Mouse (Mus musculus): ENCODE measurements at regions not wholly inside any gene's neighbourhood (a gene's known extent, or its start where the extent isn't known, plus 50 kb on each side); places are given as distances from the start of the nearest gene placed in this dataset.

DNA sequence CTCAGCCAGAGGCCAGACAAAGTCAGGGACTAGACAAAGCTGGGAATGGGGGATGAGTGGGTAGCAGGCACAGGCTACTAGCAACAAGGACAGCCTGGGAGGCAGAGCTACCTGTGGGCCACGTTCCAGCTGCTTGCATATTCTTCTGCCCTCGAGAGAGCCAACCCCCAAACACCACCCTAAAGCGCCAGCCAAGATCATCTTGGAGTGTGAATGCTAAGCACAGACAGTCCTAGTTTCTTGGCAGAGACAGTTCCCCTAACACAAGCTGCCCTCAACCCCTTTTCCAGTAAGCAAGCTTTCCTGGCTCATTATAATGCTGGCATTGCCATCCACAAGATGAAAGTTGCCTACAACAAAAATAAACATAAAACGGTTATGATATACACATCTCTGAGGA lies 336.8 kb upstream of the Gm6657 start:
- no peaks in the 10 kb centered on the region for H3K36me3 ChIP-seq (ENCODE audit: control insufficient read depth, insufficient read depth)
- H3K9me3 ChIP-seq (ENCODE audit: control insufficient read depth) = no peaks in the 10 kb centered on the region
- H3K4me1 ChIP-seq (replicated peaks; ENCODE audit: control insufficient read depth, insufficient read depth, low read length) = no peaks in the 10 kb centered on the region
- TF ChIP-seq CTCF (IDR thresholded peaks at IDR 0.05; ENCODE audit: low read depth) = no peak
- no peaks in the 10 kb centered on the region for H3K27me3 ChIP-seq (replicated peaks; ENCODE audit: control insufficient read depth, insufficient read depth, low read length)
- H3K27ac ChIP-seq (ENCODE audit: low read depth, low read length) = no peak overlapping the region
- no peak overlapping the region for H3K4me2 ChIP-seq (replicated peaks; ENCODE audit: low read depth)
- H3K9ac ChIP-seq (ENCODE audit: low read depth, low read length) = no peak overlapping the region
- no peak for ATAC-seq
- H3K4me3 ChIP-seq (ENCODE audit: low read depth, low read length) = no peak overlapping the region
- 68% methylated on average over 4 of the region's 4 CpGs for WGBS

DNA sequence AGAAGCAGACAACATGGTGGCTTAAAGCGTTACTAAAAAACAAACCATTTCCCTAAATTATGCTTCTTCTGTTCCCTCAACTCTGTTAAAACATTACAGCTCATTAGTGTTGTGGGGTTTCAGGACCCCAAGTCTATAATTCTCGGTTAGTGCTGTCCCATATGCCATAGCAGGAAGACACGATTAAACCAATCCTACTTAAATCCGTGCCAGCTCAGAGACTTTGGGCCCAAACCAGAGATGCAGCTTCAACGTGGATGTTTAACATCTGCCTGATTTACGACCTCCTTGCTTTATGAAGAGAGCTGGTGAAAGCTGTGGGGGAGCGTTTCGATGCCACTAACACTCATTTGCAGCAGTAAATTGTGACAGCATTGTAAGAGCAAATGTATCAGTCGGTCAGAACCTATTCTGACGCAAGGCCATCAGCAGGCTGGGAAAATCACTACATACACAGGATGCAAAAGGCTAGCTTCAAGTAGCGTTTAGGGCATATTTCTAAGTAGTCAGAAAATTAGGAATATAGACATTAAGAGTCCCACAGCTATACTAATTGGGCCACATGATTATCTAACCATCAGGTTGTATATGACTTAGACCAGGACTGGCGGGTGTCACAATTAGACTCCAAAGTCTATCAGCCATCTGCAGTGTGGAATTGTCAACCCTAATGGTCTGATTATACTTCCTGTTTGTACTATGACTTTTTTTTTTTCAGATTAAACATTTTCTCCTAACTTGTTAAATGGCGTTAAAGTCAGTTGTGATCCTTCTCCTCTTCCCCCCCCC lies 333.1 kb upstream of the Gm6657 start:
- Histone ChIP-seq H3K27me3 (replicated peaks; ENCODE audit: control insufficient read depth, insufficient read depth, low read length) (no peaks in the 10 kb centered on the region), H3K9me3 (ENCODE audit: control insufficient read depth) (no peaks in the 10 kb centered on the region), H3K4me2 (replicated peaks; ENCODE audit: low read depth) (no peak overlapping the region), H3K27ac (ENCODE audit: low read depth, low read length) (no peak overlapping the region), H3K36me3 (ENCODE audit: control insufficient read depth, insufficient read depth) (no peaks in the 10 kb centered on the region), H3K4me3 (ENCODE audit: low read depth, low read length) (no peak overlapping the region), H3K9ac (ENCODE audit: low read depth, low read length) (no peak overlapping the region), H3K4me1 (replicated peaks; ENCODE audit: control insufficient read depth, insufficient read depth, low read length) (no peaks in the 10 kb centered on the region)
- ATAC-seq = no peak
- no peak for TF ChIP-seq CTCF (IDR thresholded peaks at IDR 0.05; ENCODE audit: low read depth)
- WGBS = 60% methylated on average over 13 of the region's 13 CpGs

DNA sequence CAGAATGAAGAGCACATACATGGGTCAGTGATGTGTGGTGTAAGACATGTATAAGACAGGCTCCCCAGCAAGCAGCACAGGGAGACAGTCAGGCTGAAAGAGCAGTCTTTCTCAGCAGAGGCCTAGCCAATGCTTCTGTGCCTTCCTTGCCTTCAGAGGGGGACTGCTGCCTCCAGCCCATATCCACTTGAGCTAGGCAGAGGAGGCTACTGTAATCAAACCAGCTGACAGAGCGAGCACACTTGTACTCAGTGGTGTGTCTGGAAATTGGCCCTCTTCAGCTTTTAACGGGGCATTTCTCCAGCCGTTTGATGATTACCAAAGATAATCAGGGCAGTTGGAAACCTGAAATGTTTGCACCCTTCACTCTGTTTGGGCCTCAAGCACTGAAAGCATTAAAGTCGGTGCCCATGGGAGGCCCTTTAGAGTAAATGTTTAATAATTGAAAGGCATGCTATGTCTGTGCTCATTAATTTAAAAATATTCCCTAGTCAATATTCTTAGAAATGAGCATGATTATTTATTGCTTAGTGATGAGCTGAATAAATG lies 326.0 kb upstream of the Gm6657 start:
- Histone ChIP-seq H3K4me2 (replicated peaks; ENCODE audit: low read depth) (no peak overlapping the region), H3K36me3 (ENCODE audit: control insufficient read depth, insufficient read depth) (no peaks in the 10 kb centered on the region), H3K9ac (ENCODE audit: low read depth, low read length) (no peak overlapping the region), H3K27me3 (replicated peaks; ENCODE audit: control insufficient read depth, insufficient read depth, low read length) (no peaks in the 10 kb centered on the region), H3K27ac (ENCODE audit: low read depth, low read length) (no peak overlapping the region), H3K9me3 (ENCODE audit: control insufficient read depth) (no peaks in the 10 kb centered on the region), H3K4me1 (replicated peaks; ENCODE audit: control insufficient read depth, insufficient read depth, low read length) (no peaks in the 10 kb centered on the region), H3K4me3 (ENCODE audit: low read depth, low read length) (no peak overlapping the region)
- 43% methylated on average over 4 of the region's 4 CpGs for WGBS
- no peak for TF ChIP-seq CTCF (IDR thresholded peaks at IDR 0.05; ENCODE audit: low read depth)
- ATAC-seq = no peak

DNA sequence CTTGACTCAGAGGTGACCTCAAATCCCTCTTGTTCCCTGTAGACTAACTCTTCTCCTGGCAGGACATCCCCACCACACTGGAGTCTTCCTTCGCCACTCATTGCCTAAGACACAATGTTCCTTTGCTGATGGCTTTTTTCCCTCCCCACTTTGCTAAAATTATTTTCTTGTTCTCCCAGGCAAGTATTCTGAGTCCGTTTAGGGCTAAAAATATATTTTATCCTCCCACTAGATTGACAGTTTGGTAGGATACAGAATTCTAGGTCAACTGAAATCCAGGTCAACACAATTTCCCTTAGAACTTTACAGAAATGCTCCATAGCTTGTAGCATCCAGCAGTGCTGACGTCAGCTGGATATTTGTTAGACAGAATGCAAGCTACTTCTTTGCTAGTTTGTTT lies 324.7 kb upstream of the Gm6657 start:
- no peak overlapping the region for H3K4me3 ChIP-seq (ENCODE audit: low read depth, low read length)
- H3K27ac ChIP-seq (ENCODE audit: low read depth, low read length) = no peak overlapping the region
- no peak overlapping the region for H3K4me2 ChIP-seq (replicated peaks; ENCODE audit: low read depth)
- whole genome bisulfite sequencing = 90% methylated on average over 3 of the region's 3 CpGs
- no peak for ATAC-seq
- TF ChIP-seq CTCF (IDR thresholded peaks at IDR 0.05; ENCODE audit: low read depth) = no peak
- no peaks in the 10 kb centered on the region for H3K36me3 ChIP-seq (ENCODE audit: control insufficient read depth, insufficient read depth)
- no peaks in the 10 kb centered on the region for H3K9me3 ChIP-seq (ENCODE audit: control insufficient read depth)
- no peaks in the 10 kb centered on the region for H3K27me3 ChIP-seq (replicated peaks; ENCODE audit: control insufficient read depth, insufficient read depth, low read length)
- no peaks in the 10 kb centered on the region for H3K4me1 ChIP-seq (replicated peaks; ENCODE audit: control insufficient read depth, insufficient read depth, low read length)
- H3K9ac ChIP-seq (ENCODE audit: low read depth, low read length) = no peak overlapping the region

DNA sequence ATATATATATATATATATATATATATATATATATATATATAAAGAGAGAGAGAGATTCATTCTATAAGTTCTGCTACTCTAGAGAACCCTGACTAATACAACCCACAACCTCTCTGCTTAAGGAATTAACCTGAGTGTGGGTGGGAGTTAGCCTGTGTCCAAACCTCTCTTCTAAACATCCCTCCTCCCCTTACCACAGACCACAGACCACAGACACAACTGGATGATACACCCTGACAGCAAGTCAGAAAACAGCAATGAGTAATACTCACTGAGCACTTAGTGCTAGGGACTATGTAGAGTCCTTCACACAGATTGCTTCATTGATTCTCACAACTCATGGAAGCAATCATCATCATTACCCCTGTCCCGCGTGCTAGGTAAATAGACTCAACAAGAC lies 306.7 kb upstream of the Gm6657 start:
- ATAC-seq = no peak
- Histone ChIP-seq H3K27ac (ENCODE audit: low read depth, low read length) (no peak overlapping the region), H3K4me3 (ENCODE audit: low read depth, low read length) (no peak overlapping the region), H3K4me2 (replicated peaks; ENCODE audit: low read depth) (no peak overlapping the region), H3K9ac (ENCODE audit: low read depth, low read length) (no peak overlapping the region), H3K36me3 (ENCODE audit: control insufficient read depth, insufficient read depth) (no peaks in the 10 kb centered on the region), H3K4me1 (replicated peaks; ENCODE audit: control insufficient read depth, insufficient read depth, low read length) (no peaks in the 10 kb centered on the region), H3K9me3 (ENCODE audit: control insufficient read depth) (no peaks in the 10 kb centered on the region), H3K27me3 (replicated peaks; ENCODE audit: control insufficient read depth, insufficient read depth, low read length) (no peaks in the 10 kb centered on the region)
- WGBS = 69% methylated on average over 2 of the region's 2 CpGs
- no peak for TF ChIP-seq CTCF (IDR thresholded peaks at IDR 0.05; ENCODE audit: low read depth)

DNA sequence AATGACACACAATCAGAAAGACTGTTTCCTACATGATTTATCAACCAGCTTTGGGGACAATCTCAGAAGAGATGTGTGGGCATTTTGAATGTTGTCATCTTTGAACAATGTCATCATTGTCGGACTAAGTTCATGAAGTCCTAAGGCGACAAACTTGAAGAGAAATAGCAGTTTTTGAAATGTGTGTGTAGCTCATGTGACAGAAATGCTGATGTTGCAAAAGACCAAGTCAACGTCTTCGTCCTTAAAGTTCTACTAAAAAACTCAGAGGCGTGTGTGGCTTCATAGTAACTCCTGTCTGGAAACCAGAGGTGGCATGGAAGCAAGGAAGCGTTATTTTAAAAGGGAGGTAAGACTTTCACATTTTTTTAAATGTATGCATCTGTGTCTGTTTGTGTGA lies 302.6 kb upstream of the Gm6657 start:
- no peak for TF ChIP-seq CTCF (IDR thresholded peaks at IDR 0.05; ENCODE audit: low read depth)
- Histone ChIP-seq H3K4me2 (replicated peaks; ENCODE audit: low read depth) (no peak overlapping the region), H3K4me3 (ENCODE audit: low read depth, low read length) (no peak overlapping the region), H3K4me1 (replicated peaks; ENCODE audit: control insufficient read depth, insufficient read depth, low read length) (no peaks in the 10 kb centered on the region), H3K36me3 (ENCODE audit: control insufficient read depth, insufficient read depth) (no peaks in the 10 kb centered on the region), H3K9ac (ENCODE audit: low read depth, low read length) (no peak overlapping the region), H3K27ac (ENCODE audit: low read depth, low read length) (no peak overlapping the region), H3K27me3 (replicated peaks; ENCODE audit: control insufficient read depth, insufficient read depth, low read length) (no peaks in the 10 kb centered on the region), H3K9me3 (ENCODE audit: control insufficient read depth) (no peaks in the 10 kb centered on the region)
- ATAC-seq = no peak
- WGBS = 86% methylated on average over 6 of the region's 6 CpGs
